ENCODE assay signal across 8 mouse cellular contexts in genomic region chr4:150087890-150088530, GRCm38 (mm10). TPM values are rescaled to one million over a fixed set of nuclear protein-coding genes. Genes with fewer than 3 reads are reported as not detected.
DNase-seq lines count a peak whose midpoint lies in the region; ATAC-seq and TF ChIP-seq lines count a peak whose summit lies in the region.
"Had no signal": no experiment of that assay in that cellular context is flagged by ENCODE, and none has a peak within 500 bp of the region (broad histone marks: within the 10 kb centered on the region; RNA-seq: fewer than 3 reads in every experiment).

No protein-coding gene starts in this region.

- intact Hi-C loops in left cerebral cortex, postnatal 4 days (cut with DNase I): no loop called here

- peak overlapping the region; percentile 99 for H3K4me2 ChIP-seq in lung, embryonic 15.5 days
- H3K4me2 ChIP-seq in forebrain, embryonic 13.5 days: peak overlapping the region; percentile 98
- H3K4me2 ChIP-seq in limb, embryonic 14.5 days (replicated peaks; ENCODE audit: low read depth, low read length, severe bottlenecking): peak overlapping the region; percentile 99

- no peak for TF ChIP-seq POLR2A in limb, embryonic 14.5 days (IDR thresholded peaks at IDR 0.05; ENCODE audit: borderline replicate concordance, extremely low read depth, insufficient read depth, insufficient read length)
- no peak for TF ChIP-seq POLR2A in small intestine, adult 2 months (IDR thresholded peaks at IDR 0.05; ENCODE audit: low read depth, low read length)

- no peaks in the 10 kb centered on the region for H3K36me3 ChIP-seq in lung, embryonic 15.5 days
- no peaks in the 10 kb centered on the region for H3K36me3 ChIP-seq in forebrain, embryonic 13.5 days (ENCODE audit: poor library complexity, severe bottlenecking)
- no peaks in the 10 kb centered on the region for H3K36me3 ChIP-seq in limb, embryonic 14.5 days (ENCODE audit: control insufficient read depth, insufficient read depth, low read length)
- no peaks in the 10 kb centered on the region for H3K36me3 ChIP-seq in small intestine, adult 2 months (ENCODE audit: control insufficient read depth, insufficient read depth, low read length)

- no peak for ATAC-seq in lung, embryonic 15.5 days (ENCODE audit: borderline replicate concordance, extremely low read depth, low FRiP score, low TSS enrichment)
- no peak for ATAC-seq in forebrain, embryonic 13.5 days
- ATAC-seq in limb, embryonic 14.5 days (ENCODE audit: low FRiP score, low read depth): no peak

- H3K27ac ChIP-seq in lung, embryonic 15.5 days: peak overlapping the region; percentile 77
- no peak overlapping the region for H3K27ac ChIP-seq in forebrain, embryonic 13.5 days
- H3K27ac ChIP-seq in limb, embryonic 14.5 days (replicated peaks; ENCODE audit: low read depth, low read length): peak overlapping the region; percentile 55; the same call in 1 of the 2 replicates
- peak overlapping the region; percentile 39 for H3K27ac ChIP-seq in small intestine, adult 2 months (ENCODE audit: insufficient read depth, low read depth, low read length)

- H3K9me3 ChIP-seq in lung, embryonic 15.5 days: no peaks in the 10 kb centered on the region
- no peaks in the 10 kb centered on the region for H3K9me3 ChIP-seq in forebrain, embryonic 13.5 days (replicated peaks)
- no peaks in the 10 kb centered on the region for H3K9me3 ChIP-seq in limb, embryonic 14.5 days (ENCODE audit: control insufficient read depth, low read length)

- H3K4me1 ChIP-seq in lung, embryonic 15.5 days: peaks cover 40% of the 10 kb centered on the region
- H3K4me1 ChIP-seq in forebrain, embryonic 13.5 days: peaks cover 15% of the 10 kb centered on the region
- H3K4me1 ChIP-seq in limb, embryonic 14.5 days (ENCODE audit: control insufficient read depth, insufficient read depth, low read length): peaks cover 7% of the 10 kb centered on the region
- H3K4me1 ChIP-seq in small intestine, adult 2 months (ENCODE audit: control insufficient read depth, insufficient read depth, insufficient read length, low read length): peaks cover 13% of the 10 kb centered on the region

- H3K27me3 ChIP-seq in lung, embryonic 15.5 days: no peaks in the 10 kb centered on the region
- H3K27me3 ChIP-seq in forebrain, embryonic 13.5 days: peaks cover 57% of the 10 kb centered on the region
- no peaks in the 10 kb centered on the region for H3K27me3 ChIP-seq in limb, embryonic 14.5 days (ENCODE audit: control insufficient read depth, insufficient read depth, low read length)
- no peaks in the 10 kb centered on the region for H3K27me3 ChIP-seq in small intestine, adult 2 months (ENCODE audit: control insufficient read depth, insufficient read depth, low read length)

- WGBS in lung, embryonic 15.5 days: 16% methylated on average over 29 of the region's 29 CpGs
- 16% methylated on average over 29 of the region's 29 CpGs for WGBS in forebrain, embryonic 13.5 days
- 16% methylated on average over 25 of the region's 29 CpGs for WGBS in limb, embryonic 14.5 days
- WGBS in small intestine, adult 2 months: 13% methylated on average over 29 of the region's 29 CpGs

- H3K4me3 ChIP-seq in lung, embryonic 15.5 days: peak overlapping the region; percentile 75
- peak overlapping the region; percentile 55 for H3K4me3 ChIP-seq in forebrain, embryonic 13.5 days
- peak overlapping the region; percentile 63 for H3K4me3 ChIP-seq in limb, embryonic 14.5 days (replicated peaks; ENCODE audit: low read length)
- H3K4me3 ChIP-seq in small intestine, adult 2 months (ENCODE audit: low read depth, low read length): peak overlapping the region; percentile 86

- TF ChIP-seq CTCF in small intestine, adult 2 months (IDR thresholded peaks at IDR 0.05; ENCODE audit: extremely low read depth, insufficient read length, insufficient replicate concordance, low read depth, low read length): no peak

- peak overlapping the region; percentile 69 for H3K9ac ChIP-seq in lung, embryonic 15.5 days
- H3K9ac ChIP-seq in forebrain, embryonic 13.5 days: peak overlapping the region; percentile 64
- H3K9ac ChIP-seq in limb, embryonic 14.5 days (ENCODE audit: low read depth, low read length, severe bottlenecking): peak overlapping the region; percentile 62

- no peak for DNase-seq in lung, postnatal 36 days
- no peak for DNase-seq in limb, embryonic 14.5 days (ENCODE audit: low spot score)
- no peak for DNase-seq in left cerebral cortex, postnatal 4 days
- DNase-seq in frontal cortex, postnatal 10 days (ENCODE audit: low spot score in 2 of 2): no peak

RNA-seq across cellular contexts. Expression of gene Gpr157, which starts 0.8 kb away (rescaled TPM):
- polyA plus RNA-seq in lung, embryonic 15.5 days (2015; fragmentation: Nextera tagmentation; extraction: Ambion mirVana): 2.0 and 2.2 TPM in 2 replicates
- 0.08 and 0.19 TPM in 2 replicates for polyA plus RNA-seq in forebrain, embryonic 13.5 days (2015; fragmentation: Nextera tagmentation; extraction: Ambion mirVana)
- 3.8 and 4.5 TPM in 2 replicates for polyA plus RNA-seq in limb, embryonic 14.5 days (2012; rRNA removed)
- polyA plus RNA-seq in limb, embryonic 14.5 days (2014; fragmentation: Nextera tagmentation; extraction: Ambion mirVana): 0.48 and 0.52 TPM in 2 replicates
- 2.6 and 3.5 TPM in 2 replicates for polyA plus RNA-seq in small intestine, adult 2 months (2012; rRNA removed)
- total RNA-seq in left cerebral cortex, postnatal 4 days (2021): 1 to 10 TPM; 1.2 to 1.5 TPM

RNA-seq across cellular contexts. Expression of gene Slc2a5, which starts 31.1 kb away (rescaled TPM):
- polyA plus RNA-seq in lung, embryonic 15.5 days (2015; fragmentation: Nextera tagmentation; extraction: Ambion mirVana): 0.54 and 0.65 TPM in 2 replicates
- polyA plus RNA-seq in forebrain, embryonic 13.5 days (2015; fragmentation: Nextera tagmentation; extraction: Ambion mirVana): 1.7 and 1.9 TPM in 2 replicates
- 2.2 and 3.5 TPM in 2 replicates for polyA plus RNA-seq in limb, embryonic 14.5 days (2012; rRNA removed)
- 1.5 and 2.6 TPM in 2 replicates for polyA plus RNA-seq in limb, embryonic 14.5 days (2014; fragmentation: Nextera tagmentation; extraction: Ambion mirVana)
- 165 and 177 TPM in 2 replicates for polyA plus RNA-seq in small intestine, adult 2 months (2012; rRNA removed)
- 1 to 10 TPM; 1.4 to 1.5 TPM for total RNA-seq in left cerebral cortex, postnatal 4 days (2021)
- total RNA-seq: neutrophil, adult 5-6 weeks had no signal

Comparison
In these comparisons a context has a peak if more than half of its experiments do, and no peak if none do; other contexts are left out.
1. RNA of gene Slc2a5, which starts 31.1 kb away (polyA plus RNA-seq): 165 to 177 TPM in small intestine, adult 2 months; 1.5 to 3.5 TPM in limb, embryonic 14.5 days, 1.7 to 1.9 TPM in forebrain, embryonic 13.5 days and 0.54 to 0.65 TPM in lung, embryonic 15.5 days; every median in the first group is over 10 times any median in the second.
2. Peak in every context shown above with its lines, with median percentiles within 50 percentile points of each other: H3K4me2 ChIP-seq, H3K4me3 ChIP-seq and H3K9ac ChIP-seq.